Mouse (Mus musculus): ENCODE data around the gene Pxk.

GRCm38 (mm10) chr14:8056076-8056475 lies 41.9 kb upstream of the Pxk start:
- no peak for TF ChIP-seq EP300 (IDR thresholded peaks at IDR 0.05; ENCODE audit: low read depth)
- TF ChIP-seq CTCF (IDR thresholded peaks at IDR 0.05; ENCODE audit: low read depth): no peak

Measured in liver, postnatal 0 days (tissue).